Mouse (Mus musculus): ENCODE data around the gene Rassf3.

Rassf3 gene

DNA sequence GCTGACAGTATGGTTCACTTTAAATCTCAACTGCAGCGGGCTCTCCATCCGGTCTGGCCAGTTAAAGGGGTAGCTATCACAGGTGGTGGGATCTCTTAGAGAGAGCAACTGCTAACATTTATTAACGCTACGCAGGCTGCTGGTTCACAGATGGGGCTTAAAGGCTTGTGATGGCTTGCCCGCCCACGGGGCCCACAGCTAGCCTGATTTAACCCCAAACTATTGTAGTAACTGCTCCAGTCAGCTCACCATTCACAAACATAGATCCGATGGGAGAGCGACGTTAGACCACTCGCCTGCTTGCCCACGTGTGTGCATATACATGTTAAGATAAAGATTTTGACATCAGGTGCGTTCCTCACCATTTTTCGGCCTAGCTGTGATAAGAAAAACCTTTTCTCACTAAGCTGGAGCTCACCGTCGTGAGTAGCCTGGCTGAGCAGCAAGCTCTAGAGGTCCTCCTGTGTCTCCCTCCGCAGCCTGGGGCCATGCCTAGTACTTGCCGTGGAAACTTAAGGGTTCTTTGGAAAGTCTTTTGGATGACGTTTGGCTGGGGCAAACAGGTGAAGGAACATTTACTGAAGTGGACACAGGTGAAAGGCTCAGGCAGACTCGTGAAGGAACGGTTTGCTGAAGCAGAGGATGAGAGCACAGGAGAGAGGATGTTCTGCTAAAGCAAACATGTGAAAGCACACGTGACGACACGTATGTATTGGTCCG lies 13.8 kb downstream of the Rassf3 start:
- DNase-seq (ENCODE audit: low spot score in 2 of 2), result no peak

DNA sequence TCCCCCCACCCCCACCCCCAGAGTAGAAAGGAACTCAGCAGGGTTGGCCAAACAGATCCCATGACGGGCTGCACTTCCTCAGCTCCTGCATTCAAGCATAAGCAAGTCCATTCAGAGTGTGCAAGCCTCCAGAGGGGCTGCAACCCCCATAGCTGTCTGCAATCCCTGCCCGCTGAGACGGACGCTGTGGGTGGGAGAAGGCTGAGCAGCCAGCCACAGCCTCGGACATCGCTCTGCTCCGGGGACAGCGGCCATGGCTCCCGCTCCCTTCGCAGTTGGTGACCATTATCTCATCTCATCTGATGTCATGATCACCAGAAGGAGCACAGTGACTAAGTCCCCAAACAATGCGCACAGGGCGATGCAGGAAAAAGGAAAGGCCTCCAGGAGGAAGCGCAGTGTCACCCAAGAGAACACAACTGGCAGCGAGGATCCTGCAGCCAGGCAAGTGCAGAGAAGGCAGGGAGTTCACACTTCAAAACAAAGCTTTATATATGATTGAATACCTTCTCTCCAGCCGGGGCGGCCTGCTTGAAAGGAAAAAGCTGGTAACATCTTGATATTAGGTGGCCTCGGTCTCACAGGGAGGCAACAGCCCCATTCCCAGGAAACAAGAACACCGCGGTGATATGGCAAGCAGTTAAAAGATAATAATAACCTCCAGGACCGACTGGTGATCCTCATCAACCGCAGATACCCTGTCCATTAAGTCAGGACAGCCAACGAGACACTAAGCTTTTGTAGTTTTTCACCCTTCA lies 14.6 kb downstream of the Rassf3 start:
- DNase-seq (ENCODE audit: low spot score in 2 of 2), result peak; percentile 46 to 53

DNA sequence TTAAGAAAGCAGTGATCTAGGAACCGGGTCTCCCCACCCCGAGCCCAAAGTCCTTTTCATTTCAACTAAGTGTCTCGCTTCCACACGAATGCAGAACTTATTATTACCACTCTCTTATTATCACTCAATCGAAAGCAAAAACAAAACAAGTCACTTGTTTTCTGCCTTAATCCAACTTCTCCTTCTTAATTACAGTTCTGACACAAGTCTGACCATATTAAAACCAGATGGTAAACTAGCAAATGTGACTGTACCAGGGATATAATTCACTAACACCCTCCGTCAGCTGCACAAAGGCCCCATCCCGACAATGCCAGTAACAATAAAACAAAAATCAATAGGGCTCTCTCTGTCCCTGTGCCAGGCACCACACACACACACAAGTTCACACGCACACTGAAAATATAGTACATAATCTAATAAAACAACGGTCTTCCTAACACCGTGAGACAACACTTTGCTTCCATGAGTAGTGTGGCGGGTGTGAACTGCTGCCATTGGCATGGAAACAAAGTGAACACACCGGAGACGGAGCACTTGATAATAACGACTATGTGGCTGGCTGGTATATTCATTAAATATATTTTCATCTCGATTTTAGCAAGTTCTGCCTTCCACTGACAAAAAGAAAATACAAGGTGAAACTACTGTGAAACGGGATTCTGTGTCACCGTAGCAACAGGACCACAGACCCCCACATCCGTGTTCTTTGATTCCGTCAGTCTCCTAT lies 16.9 kb downstream of the Rassf3 start:
- no peak for DNase-seq (ENCODE audit: low spot score in 2 of 2)

DNA sequence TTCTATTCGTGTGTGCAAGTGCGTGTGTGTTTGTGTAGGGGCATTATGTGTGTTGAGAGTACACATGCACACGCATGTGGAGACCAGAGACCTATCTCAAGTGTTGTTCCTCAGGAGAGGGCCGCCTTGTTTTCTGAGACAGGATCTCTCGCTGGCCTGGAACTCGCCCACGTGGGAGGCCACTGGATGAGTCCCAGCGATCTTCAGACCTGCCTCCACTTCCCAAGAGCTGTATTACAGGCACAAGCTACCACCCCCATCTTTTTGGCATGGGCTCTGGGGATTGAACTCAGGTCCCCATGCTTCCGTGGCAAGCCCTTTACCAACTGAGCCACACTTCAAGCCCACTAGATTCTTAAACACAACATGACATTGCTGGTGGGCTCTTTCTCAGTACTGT lies 17.7 kb downstream of the Rassf3 start:
- DNase-seq (ENCODE audit: low spot score in 2 of 2), result no peak

DNA sequence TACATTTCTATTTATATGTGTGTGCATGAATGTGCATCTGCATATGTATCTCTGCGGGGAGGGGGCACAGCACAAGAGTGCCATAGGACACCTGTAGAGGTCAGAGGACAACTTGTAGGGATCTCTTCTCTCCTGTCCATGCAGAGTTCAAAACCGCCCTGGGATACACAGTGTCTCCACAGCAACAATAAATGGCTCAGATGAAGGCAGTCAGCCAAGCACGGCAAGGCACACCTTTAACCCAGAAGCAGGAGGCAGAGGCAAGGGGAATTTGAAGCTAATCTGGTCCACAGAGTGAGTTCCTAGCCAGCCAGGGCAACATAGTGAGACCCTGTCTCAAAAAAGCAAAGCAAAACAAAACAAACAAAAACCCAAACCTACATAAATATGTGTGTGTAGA lies 18.8 kb downstream of the Rassf3 start:
- DNase-seq (ENCODE audit: low spot score in 2 of 2), result no peak

DNA sequence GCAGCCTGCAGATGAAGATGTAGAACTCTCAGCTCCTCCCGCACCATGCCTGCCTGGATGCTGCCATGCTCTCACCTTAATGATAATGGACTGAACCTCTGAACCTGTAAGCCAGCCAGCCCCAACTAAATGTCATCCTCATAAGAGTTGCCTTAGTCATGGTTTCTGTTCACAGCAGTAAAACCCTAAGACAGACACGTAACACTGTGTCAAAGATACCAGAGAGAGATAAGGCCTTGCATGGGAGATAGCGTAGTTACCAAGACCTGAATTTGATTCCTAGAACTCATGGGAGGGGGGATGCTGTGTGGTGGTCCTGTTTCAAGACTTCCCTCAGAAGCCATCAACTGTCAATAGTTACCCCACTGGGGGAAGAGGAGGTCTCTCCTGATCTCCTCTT lies 20.6 kb downstream of the Rassf3 start:
- DNase-seq (ENCODE audit: low spot score in 2 of 2), result no peak

DNA sequence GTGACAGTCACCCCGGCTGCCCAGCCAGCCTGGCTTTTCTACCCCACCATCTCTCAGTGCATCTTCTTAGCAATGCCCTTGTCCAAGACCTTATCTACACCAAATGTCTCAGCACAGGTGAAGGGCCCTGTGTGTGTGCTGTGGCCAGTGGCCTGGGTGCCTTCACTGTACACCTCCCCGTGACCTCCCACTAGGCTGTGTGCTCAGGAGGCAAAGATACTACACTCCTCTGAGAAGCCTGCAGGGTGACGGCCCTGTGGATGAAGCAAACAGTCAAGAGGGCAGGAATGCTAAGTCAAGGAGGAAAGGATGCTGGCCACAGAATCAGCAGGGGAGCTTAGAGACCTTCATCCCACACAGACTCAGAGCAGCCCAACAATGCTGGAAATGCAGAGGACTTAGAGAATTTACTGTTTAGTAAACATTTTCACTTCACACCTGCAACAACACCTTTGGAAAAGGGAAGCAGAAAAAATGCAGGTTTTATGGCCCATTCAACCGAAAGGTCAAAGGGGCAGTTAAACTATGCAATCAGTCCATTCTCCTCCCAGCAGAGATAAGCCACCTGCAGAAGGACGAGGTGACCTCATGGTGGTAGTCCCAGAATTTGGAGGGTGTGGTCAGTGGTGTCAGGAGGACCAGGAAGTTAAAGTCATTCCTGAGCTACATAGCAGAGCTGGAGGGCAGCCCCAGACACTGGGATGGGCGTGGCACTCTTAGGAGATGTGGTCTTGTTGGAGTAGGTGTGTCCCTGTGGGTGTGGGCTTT lies 21.3 kb downstream of the Rassf3 start:
- DNase-seq (ENCODE audit: low spot score in 2 of 2), result no peak

DNA sequence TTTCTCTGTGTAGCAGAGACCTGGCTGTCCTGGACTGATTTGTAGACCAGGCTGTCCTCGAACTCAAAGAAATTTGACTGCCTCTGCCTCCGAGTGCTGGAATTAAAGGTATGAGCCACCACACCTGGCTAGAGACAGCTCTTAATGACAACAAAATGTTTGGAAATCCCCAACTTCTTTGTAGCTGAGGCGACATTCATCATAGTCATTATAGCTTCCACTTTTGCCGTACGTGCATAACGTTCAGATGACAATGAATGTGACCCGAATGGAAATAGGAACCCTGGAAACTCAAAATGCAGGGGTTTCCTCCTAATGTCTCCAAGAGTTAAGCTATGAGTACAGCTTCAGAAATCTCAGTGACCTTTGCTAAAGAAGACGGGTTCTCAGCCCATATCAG lies 22.1 kb downstream of the Rassf3 start:
- DNase-seq (ENCODE audit: low spot score in 2 of 2), result no peak

DNA sequence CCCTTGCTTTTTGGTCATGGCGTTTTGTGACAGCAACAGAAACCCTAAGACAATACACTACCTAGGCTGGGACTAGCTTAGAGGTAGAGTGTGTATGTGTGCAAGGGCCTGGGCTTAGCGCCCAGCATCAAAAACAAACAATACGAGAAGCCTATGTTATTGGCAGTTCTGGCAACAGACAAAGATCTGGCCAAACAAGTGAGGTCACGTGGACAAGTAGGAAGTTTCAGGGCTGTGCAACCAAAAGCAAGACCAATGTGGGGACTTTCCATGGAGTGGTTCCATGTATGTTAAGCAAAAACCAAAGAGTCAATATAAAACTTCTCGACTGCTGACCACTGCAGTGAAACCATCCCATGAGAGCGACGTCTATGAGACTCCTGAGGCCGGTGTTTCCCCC lies 30.3 kb downstream of the Rassf3 start:
- no peak for DNase-seq (ENCODE audit: low spot score in 2 of 2)

DNA sequence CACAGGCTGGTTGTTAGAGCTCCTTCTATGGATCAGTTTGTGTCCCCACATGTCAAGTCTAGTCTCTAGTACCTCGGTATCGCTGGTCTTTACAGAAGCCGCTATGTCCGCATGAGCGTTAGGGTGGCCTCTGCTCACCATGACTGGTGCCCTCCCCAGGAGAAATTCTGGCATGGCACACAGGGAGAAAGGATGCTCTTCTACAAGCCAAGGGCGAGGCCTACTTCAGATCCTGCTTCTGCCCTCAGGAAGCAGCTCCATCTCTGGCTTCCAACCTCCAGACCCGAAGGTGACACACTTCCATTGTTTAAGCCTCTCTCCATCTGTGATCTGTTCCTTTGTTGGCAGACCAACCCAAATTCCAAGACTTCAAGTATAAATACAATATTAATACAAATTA lies 31.9 kb downstream of the Rassf3 start:
- DNase-seq (ENCODE audit: low spot score in 2 of 2), result no peak

DNA sequence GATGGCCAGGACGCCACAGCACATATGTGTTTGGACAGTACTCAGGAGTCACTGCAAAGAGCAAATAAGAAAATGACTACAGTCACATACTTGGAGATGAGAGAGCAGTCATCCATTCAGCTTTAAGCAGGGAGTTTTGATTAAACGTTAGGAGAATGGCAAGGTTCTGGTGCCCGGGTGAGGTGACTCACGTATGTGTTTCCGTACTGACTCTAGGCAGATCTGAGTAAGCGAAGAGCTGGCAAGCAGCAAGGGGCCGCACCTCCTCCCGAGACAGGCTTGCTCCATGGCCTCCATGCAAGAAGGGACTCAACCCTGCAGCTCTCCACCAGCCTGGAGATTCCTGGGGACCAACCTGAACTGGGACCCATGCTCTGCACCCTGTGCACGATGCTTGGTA lies 32.4 kb downstream of the Rassf3 start:
- no peak for DNase-seq (ENCODE audit: low spot score in 2 of 2)

DNA sequence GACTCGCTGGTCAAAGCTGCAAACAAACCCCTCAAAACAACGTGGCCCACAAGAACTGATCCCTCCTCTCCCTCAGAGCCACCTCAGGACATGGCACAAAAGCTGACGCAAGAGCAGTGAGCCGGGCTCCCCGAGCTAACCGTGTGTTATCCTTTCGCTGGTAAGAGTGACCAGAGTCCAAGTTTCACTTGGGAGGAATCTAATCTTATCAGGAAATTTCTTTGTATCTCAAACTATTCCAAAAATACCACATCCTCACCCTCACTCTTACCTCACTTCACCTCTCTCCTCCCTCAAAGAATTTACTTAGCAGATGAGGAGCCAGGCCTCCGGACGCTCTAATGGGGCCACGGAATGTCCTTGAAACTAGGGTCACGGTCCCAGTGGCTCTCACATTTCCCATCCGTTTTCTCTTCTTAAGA lies 36.8 kb downstream of the Rassf3 start:
- no peak for DNase-seq (ENCODE audit: low spot score in 2 of 2)

DNA sequence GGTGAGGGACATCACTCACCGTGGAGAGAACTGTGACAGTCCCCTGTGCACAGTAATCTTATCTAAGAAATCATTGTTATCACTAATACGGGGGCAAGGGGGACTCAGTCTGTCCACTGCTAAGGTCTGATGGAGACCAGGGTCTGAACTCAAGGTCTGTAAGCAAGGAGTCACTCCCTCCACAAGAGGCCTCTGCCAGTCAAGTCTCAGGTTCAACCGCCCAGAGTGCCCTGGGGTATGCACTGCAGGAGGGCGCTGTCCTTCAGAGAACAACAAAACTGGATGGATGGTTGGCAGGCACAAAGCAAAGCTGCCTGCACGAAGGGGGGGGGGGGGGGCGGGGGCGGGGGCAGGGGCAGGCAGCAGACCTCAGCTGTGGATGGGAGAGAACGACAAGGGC lies 38.0 kb downstream of the Rassf3 start:
- DNase-seq (ENCODE audit: low spot score in 2 of 2), result no peak

DNA sequence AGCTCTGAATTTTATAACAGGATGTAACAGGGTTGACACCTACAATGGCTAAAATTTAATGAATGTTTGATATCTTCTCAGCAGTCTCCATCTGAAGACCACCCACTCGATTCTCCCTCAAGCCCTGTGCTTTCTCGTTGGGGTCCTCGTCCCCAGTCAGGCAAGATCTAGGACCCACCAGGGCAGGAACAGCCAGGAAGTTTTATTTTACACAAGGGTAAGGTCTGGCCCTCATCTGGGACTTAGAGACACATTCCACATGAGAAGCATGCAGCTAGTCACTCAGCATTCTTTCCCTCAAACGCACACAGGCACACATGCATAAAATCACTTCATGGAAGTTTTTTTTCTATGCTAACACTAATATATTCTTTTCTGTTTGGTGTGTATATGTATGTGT lies 39.5 kb downstream of the Rassf3 start:
- DNase-seq (ENCODE audit: low spot score in 2 of 2), result no peak

DNA sequence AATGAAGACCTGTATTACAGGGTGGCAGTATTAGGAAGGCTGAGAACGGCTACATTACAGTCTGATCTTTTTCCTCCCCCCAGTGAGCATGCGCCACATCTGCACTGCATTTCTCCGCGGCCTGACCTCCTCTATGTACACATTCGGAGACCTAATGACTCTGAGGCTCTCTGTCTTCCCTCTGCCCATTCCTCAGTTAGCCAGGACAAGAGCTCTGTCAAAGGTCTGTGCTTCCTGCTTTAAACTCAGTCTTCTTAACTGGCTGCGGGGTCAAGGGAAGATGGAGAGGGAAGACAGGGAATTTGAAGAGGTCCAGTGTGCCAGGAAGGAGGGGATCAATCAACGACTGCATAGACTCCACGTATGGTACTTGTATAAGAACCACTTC lies 39.9 kb downstream of the Rassf3 start:
- no peak for DNase-seq (ENCODE audit: low spot score in 2 of 2)

DNA sequence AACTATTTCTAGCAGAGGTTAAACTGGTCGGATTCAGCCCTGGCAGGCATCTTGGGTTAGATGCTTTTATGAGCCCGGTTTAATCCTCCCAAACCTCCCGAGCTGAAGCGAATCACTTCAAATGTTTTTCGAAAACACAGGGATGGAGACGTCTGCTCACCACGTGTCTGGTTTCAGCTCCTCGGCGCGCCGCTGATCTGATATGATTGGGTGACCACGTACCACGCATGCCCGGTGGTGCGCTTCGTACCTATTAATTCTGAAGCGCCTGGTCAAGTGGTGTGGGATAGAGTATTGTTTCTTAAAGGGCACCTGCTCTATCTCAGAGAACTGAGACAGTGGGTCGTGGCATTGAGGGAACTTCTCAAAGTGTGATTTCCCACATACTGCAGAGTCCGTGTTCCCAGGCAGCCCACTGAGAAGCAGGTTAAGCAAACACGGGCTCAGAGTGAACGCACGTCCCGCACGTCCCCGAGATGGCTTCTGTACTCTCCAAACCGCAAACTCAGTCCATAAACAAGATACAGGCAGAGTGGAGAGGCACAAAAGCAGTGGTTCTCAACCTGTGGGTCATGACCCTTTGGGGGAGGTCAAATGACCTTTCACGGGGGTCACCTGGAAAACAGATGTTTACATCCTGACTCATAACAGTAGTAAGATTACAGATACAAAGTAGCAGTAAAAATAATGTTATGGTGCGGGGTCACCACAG lies 40.4 kb downstream of the Rassf3 start:
- peak in 1 of 2 experiments; percentile 62 for DNase-seq (ENCODE audit: low spot score in 2 of 2)

DNA sequence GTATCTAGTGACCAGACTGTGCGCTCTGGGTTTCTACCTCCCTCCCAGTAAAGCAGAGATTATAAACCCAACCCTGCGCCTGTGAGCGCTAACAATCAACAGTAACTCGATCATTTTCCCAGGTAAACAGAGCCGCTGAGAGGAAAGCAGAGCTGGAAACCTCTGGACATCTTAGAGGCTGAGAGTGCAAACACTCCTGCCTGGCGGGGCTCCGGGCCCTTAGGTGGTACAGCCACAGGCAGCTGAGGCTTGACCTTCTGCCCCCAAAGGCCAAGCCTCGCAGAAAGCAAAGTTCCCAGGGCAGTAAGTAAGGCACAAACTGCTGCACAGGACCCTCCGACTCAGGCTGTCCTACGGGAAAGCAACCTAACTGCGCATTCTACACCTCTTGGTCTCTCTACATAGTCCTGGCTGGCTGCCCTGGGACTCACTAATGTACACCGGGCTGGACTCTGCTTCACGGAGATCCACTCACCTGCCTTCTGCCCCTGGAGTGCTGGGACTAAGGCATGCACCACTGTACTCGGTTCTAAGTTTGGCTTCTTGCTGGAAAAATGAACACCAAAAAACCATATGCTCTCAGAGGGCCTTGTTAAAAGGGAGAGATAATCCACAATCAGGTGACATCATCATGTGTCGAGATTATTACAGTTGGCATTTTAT lies 41.6 kb downstream of the Rassf3 start:
- no peak for DNase-seq (ENCODE audit: low spot score in 2 of 2)

DNA sequence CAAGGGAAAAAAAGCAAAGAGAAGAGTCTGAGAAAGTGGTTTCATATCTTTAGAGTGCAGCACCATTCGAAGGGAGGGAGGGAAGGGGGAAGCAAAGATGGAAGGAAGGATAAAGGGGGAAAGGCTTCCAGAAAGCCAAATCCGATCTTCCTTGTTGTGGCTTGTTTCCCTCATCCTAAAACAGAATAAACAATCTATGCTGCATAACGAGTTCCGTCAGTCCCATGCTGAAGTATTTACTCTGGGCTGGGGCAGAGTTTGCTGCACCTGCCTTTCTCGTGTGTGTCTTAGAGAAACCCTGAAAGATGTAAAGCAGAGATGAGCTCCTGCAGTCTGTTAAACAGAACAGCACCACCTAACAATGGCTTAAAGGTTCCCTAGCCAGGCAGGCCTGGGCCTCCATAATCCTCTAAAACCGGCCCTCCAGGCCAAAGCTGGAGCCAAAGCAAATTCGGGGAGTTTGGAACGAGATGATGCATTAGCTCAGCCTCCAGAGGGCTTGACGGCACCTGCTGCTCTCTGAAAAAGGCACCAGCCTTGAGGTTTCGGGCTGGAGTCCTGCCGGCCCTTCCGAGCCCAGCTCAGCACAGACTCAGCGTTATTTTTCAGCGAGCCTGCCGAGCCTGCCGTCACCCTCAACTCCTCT lies 43.4 kb downstream of the Rassf3 start:
- DNase-seq (ENCODE audit: low spot score in 2 of 2), result peak in 1 of 2 experiments; percentile 40

DNA sequence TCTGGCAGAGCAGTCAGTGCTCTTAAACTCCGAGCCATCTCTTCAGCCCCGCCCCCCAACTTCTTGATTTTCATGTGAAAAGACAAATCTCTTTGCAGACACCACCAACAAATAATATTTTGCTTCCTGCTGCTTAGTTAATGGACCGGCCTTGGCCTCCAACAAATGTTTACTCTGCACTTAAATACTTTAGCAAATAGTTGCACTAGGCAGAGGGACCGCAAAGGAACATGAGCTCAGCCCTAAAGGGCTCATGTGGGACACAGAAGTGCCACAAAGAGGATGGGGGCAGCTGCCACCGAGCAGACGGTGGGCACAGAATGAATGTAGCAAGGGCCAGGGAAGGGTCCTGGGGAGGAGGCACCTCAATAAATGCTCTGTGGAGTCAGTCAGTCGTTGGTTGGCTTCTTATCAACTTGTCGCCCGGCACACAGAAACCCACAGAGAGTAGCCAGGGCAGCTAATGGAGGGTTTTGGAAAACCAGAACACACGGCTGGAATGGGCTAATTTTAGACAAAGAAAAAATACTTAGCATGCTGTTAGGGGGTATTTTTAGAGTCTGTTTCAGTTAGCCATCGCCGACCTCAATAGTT lies 44.0 kb downstream of the Rassf3 start:
- DNase-seq (ENCODE audit: low spot score in 2 of 2), result no peak
